Mouse (Mus musculus) gastrocnemius, adult 18-20 months (tissue): ENCODE measurements around the gene Bcas3. TPM values are rescaled to one million over a fixed set of nuclear protein-coding genes. Genes with fewer than 3 reads are reported as not detected.

Experiments
- DNase-seq: peaks from one replicate; pipeline ENCODE4 v3.0.0; 2021; ENCODE audit warnings: low spot score
- total RNA-seq, 2 experiments: library from RNA; stranded (reverse); gene quantifications; 2 replicates each; pipeline ENCODE4 v1.2.3; 2021

Bcas3 gene
- total RNA-seq, 2 experiments from 2014 or later = 40.7 to 47.3 TPM

DNA sequence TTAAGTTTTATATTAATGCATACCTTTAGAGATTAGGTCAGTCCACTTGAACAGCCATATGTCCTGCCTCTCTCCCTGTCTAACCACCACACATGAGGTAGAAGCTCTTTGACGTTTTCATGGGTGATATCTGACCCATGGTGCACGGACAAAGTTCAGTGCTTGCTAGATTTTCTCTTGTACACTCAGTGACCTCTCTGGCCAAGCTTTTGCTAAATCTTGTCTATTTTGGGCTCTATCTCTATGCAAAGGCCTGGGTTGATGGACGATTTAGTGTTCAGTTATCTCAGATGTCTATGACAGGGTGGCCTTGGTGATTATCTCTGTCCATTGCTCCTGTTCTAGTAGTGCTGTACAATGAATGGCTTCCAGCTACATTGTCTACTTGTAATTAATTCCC is 260.6 kb downstream of the Bcas3 start:
- DNase-seq = no peak

DNA sequence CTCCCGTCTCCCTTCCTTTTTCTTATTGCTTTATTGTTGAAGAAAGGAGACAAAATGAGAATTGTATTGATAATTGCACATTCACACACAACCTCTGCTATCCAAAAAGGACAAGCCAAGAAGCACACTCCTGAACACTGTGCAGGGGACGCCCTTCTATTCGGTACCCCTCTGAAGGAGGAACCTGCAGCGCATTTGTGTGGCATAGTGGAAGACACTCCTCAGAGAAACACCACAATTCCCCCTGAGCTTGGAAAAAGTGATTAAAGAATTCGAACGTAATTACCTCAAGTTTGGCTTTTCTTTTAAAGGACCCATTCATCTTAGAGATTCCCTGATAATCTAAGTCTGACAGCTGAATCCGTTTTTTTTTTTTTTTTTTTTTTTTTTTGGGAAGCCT is 261.5 kb downstream of the Bcas3 start:
- no peak for DNase-seq

DNA sequence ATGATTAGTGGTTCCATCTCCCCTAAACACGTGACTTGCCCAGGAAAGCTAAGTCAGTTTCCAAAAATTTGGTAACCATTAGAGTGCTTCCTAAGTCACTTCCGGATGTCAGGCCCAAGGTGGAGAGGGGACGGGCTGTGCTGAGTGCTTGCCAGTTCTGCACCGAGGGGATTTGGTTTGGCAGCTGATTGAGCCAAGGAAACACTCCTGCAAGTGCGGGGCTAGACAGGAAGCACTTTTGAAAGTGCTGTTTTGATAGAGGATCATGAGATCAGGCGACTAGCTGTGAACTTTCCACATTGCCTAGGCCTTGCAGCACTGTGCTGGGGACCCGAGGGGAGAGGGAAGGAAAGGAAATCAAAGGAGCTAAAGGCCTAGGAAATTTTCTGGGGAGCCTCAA is 262.5 kb downstream of the Bcas3 start:
- DNase-seq = peak; percentile 76

DNA sequence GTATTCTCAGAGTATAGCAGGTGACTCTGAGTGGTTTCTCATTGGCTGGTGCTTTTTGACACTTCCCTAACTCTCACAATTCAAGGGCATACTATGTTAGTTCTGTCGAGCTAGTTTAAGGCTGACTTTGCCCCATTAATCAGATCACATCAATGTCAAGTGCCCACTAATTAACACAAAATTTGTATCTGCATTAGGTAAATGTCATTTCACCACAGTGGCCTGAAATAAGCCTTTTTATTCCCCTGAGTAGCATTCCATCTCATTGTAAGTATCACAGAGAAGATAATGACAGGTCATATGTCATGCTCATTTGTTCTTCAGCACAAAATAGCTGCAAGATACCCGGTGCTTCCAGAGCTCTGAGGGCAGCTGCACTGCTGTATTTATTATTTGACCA is 268.5 kb downstream of the Bcas3 start:
- no peak for DNase-seq

DNA sequence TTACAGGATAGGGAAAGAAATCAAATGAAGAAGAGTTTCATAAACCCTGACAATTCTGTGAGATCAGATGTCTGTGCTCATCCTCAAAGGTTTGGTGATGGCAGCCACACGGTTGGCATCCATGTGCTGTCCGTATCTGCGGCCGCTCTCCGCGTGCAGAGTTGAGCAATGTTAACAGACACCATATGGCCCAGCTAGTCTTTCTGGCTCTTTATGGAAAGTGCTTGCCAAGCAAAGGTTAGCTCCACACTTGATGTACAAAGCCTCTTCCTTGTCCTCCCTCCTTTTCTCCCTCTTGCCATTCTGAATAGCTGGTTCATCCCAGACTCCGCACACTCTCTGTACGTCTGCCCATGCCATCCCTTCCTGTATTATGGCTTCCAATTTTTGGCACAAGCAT is 269.0 kb downstream of the Bcas3 start:
- DNase-seq = no peak

DNA sequence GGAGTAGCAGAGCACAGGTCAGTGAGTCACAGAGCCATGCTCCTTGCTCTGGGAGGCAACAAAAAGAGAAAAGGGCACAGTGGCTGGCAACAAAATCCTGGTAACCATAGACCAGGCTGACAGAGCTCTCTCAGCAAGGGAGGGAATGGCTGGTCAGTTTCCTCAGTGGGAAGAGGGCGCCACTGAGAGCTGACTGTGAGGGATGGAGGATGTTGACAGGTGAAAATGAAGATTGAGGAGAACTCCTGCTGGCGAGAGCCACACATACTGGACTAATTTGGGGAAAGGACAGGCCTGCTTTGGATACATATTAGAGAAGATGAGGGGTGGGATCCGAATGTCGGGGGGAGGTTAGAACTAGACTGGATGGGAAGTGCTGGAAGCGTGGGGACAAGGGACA is 272.2 kb downstream of the Bcas3 start:
- no peak for DNase-seq

DNA sequence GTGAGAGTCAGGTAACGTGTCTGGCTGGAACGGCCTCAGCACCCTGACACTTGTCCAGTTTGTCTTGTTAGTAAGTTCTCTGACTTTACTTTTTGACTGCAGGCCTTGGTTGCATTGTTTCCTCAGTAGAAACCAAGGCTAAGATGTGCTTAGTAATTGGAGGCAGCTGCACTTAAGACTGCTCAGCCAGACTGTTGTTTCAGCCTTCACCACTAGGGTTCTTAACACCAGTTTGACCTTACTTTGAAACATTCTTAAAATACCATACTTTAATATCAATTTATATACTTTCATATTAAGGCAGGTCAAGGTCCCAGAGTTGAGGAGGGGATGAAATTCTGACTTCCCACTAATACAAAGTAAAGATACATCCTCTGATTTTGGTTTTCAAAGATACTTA is 273.9 kb downstream of the Bcas3 start:
- DNase-seq = no peak

DNA sequence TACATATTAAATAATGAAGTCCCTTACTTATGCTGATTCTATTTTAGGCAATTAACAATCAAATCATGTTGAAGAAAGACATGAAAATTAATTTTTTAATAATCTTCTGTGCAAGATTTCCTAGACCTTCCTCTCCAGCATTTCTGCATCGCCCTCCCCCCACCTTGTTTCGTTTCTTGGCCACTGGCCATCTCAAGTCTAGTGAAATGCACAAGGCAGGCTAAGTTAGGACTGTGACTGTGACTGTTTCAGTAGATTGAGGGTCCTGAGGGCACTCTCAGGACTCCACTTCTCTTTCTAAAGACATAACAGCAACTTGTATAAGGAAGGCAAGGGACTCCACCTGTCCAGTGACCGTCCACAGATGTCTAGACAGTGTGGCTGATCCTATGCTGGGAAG is 274.4 kb downstream of the Bcas3 start:
- DNase-seq = no peak

DNA sequence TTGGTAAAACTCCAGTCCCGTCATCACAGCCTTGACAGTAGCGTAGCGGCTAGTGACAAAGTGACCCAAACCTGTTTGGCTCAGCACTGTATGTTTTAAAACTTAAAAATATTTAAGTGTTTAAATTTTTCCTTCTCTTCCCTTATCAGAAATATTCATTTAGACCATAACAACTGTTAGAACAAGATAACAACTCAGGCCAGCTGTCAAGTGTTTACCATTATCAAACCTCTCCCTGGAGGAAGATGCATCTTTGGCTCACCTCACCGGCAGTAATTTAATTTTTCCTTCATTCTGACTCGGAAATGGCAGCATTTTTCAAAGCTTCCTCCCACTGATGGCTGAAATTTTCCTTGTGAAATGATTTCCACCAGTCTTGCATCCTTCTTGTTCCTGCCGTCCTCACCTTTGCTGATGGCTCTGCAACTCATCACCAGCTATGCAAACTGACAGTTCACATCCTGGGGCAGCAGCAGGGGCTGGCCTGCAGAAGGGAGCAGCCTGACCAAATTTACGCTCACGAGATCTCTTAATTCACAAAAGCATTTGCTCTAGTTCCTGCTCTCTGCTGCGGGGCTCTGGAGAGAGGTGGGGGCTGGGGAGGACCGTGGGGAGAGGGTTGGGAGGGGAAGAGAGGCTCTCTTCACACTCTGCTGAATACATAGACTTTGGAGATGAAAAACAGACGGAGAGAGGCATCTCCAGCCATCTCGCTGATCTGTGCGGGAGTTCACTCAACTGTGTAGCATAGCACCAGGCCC is 275.5 kb downstream of the Bcas3 start:
- no peak for DNase-seq

DNA sequence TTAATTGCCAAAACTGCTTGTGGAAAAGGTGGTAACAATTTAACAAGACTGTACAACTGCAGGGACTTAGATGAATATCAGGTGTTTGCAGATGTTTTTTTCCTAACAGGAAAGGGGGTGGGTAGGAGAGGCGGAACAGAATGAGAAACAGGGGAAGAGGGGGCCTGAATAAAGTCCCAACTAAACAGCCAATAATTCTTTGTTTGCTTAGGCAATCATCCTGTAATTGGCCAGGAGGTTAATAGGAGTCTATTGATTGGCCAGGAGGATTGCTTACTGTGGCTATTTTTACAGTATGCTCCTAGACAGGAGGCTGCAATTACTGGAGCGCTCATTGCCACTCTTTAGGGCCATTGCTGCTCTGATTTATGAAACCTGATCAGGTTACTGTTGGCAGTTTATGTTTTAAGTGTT is 279.6 kb downstream of the Bcas3 start:
- no peak for DNase-seq

DNA sequence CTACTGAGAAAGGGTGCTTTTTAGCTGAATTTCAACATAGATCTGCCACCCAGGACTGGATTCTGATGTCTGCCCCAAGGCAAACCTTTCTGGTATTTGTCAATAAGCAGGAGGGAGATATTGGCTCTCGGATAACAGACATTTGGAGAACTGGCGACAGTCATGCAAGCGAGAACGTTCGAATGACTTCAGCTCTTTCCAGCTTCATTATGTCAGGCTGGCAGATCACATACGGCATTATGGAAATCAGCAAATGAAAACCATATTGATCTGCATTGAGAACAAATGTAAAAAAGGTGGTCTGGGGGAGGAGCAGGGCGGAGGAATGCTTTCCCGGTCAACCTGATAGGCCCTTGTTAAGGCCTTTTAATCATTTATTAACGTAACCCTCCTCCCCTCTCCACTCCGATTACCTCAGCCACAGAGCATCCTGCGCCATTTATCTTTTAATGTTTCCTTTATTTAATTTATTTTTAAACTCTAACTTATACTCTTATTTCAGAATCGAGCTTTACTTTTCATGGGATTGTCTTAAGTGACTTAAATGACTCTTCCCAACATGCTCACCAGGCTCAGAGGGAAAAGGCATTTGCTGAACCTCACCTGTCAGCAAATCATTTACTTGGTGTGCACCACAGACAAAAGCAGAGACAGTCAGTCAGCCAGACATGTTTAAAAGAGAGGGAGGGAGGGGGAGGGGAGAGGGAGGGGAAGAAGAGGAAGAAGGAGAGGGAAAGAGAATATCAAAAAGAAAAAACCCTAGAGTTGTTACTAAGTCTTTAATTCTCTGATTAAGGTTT is 285.9 kb downstream of the Bcas3 start:
- DNase-seq = no peak

DNA sequence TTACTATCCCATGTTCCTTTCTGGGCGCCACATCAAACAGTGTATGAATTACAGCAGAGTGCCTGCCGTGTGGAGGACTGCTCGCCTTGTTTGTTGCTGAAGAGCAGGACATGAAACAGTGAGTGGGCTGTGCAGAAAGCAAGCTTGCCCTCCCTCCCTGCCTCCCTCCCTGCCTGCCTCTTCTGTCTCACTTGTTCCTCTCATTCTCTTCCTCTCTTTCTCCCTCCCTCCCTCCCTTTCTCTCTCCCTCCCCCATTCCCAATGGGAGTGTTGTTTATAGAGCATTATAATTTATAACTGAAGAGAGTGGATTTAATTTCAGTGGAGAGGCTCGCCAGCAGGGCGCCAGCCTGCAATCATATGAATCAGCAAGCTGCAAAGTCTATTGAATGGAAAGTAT is 287.7 kb downstream of the Bcas3 start:
- peak; percentile 31 for DNase-seq

DNA sequence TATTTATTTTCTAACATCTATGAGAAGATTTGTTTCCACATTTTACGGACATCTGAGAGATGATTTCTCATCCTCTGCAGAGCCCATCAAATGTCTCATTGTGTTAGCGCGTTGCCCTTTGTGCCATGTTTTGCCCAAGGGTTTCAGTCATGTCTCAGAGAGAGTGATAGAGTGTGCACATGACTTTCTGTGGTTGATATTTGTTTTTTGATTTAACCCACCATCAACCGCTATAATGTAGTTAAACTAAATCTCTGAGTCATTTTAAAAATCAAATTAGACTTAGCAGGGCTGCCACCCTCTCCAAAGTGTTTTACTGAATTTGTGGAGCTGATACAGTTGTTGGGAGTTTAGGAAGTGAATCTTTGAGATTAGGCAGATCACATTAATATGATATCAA is 288.5 kb downstream of the Bcas3 start:
- no peak for DNase-seq

DNA sequence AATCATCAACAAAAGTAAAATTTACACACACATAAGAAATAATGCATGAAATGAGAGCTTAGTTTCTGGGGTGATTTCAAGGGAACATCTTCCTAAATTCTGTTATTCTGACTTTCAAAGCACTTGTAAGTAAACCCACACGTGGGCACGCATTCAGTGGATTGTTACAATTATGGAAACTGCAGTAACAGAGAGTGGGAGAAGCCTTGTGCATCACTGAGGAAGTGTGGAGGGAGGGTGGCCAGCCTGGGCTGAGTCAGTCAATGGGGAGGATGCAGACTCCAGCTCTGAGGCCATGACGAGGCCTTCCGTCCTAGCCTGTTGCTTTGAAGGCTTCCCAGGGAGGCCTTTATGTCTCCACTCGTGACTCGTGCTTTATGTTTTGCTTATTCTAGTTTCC is 289.6 kb downstream of the Bcas3 start:
- DNase-seq = no peak

DNA sequence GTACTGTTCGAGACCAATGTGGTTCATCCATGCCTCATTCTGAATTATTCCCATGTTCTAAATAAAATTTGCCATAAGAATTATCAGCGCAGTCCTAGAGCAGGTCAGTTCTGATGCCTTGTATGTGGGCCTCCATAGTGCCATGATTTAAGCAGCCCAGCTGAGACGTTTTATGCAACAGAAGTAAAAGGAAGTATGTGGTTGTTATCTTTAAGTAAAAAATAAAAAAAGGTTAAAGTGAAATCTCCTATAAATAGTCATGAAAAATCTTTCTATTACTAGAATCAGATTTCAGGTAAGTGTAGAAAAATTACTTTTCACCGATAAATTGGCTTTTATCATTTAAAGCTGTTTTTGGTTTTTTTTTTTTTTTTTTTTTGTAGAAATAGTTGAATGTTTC is 290.1 kb downstream of the Bcas3 start:
- DNase-seq = no peak

DNA sequence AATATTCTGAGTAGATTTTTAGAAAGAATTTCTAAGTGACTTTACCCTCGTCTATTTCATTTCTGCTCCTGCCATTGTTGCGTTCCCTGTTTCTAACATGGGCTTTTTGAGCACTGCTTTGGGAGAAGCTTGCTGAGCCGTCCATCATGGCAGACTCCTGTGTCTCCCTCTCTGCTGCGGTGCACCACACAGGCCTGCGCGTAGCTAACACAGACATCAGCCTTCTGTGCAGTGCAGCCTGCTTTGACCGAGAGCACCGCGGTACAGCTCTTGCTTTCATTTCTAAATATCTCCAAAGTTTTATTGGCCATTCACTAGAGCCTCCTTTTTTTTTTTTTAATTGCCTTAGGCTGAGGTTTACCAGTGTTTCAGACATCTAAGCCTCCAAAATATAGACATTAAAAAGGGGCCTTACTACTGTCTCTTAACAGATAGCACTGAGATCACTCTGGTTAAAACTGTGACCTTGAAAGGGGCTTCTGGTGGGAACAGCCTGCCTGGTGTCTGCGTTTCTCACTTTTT is 290.6 kb downstream of the Bcas3 start:
- no peak for DNase-seq

DNA sequence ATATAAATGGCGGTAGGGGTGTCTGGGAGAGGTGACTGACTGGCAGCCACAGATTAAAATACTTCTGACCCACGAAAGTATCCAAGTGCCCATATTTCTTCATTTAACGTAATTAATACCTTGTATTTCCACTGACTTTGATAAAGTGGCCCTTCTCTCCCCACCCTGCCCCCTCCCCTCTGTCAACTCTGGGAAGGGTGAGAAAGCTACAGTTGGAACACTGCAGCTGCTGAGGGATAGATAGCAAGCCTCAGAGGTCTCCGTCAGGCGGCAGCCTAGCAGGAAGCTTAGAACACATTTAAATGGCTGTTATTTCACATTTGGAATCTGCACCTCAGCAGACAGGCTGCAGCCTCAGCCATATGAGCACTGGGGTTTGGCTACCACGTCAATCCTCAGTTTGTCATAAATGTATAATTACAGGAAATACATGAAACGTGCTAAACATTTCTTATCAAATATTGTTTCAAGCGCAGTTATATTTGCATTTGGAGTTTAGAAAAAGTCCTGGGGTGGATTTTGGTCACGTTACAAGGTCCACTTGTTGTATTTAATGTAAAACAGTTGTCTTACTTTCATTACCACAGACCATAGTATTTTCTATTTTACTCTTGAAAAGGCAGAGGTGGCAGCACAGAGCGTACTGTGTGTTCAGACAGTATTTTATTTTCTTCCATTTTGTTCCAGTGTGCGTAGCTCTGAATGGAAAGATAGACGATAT is 291.2 kb downstream of the Bcas3 start:
- no peak for DNase-seq

DNA sequence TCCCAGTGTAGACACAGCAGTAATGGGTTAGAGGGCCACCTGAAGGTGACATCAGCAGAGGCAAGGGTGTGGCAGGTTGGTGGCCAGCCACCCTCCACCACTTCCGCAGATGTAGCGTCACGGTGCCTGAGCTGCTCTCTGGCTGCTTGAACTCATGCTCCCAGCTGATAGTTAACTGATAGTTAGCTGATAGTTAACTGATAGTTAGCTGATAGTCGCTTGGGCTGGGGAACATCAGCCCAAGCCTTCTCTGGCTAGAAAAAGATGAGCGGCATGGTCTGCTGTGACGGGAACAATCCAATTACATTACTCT is 291.7 kb downstream of the Bcas3 start:
- no peak for DNase-seq

DNA sequence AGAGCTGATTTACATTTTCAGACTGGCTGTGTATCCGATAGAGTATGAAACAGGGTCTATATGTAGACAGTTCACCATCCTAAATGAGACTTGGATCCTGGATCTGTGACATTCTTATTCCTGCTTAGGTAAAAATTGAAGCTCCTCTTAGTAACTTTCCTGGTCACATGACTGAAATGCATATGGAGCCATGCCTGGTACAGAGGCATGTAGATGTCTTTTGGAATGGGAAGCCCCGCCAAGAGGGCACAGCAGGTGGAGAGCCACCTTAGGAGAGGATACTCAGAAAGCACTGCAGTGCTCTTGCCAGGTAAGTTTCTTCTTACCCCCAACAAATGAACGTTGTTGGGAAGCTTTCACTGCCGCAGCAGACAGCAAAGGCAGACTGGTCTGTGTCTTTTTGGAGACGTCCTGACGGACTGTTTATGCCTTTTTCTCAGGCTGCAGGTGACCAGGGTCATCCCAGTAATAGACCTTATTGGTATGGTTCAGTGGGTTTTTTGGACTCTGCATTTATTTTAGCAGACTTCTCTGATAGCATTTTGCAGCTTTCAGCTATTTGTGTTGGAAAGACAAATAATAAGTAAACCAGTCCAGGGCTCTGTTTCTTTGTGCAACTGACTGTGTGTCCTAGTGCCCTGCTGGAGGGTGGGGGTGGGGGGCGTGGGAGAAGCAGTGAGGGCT is 292.3 kb downstream of the Bcas3 start:
- no peak for DNase-seq

DNA sequence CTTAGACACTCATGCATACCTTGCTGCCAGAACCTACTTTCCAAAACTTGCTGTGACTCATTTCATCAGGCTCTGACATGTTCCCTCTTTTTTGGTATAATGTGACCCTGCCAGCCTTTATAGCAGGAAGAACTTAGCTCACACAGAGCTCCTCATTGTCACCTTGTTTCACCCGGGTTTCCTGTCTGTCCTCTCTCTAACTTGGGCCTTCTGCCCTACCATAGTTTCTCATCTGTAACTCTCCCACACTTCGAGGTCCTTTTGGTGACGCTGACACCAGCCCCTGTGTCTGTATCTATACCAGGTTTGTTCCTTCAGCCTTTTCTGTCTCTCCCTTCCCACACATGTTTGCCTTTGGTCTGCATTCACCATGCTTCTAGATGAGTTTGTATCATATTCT is 295.9 kb downstream of the Bcas3 start:
- no peak for DNase-seq

DNA sequence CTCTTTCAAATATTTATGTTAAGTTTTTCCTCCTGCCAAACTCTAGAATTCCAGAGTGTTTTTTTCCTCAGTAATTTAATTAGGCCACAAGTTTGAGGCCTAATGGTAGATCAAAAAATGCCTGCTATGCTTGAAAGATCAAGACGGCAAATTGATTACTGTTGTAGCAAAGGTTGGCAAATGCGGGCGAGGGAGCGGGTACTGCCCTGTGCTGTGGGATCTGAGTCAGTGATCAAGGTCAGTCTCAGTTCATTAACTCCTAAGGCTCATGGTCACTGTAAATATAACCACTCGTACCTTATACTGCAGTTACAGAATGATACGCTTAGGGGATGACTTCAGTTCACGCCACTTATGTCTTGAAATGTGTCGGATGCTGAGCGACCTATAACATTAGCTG is 296.4 kb downstream of the Bcas3 start:
- DNase-seq = no peak

DNA sequence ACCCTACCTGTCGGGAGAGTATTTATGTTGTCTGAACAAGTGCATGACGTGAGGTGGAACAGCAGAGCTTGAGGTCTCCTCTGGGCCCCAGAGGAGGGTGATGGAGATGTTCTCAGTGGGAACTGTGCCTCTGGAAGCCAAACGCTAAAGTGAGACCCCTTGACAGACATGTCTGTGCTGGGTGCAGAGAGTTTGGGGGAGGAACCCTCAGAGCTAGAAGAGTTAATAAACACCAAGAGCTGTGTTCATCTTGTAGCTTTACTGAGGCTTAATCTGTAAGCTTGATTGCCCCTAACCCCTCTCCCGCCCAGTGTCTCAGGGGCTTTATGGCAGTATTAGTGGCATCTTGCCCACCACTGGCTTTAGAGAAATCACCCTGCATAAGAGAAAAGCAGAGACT is 304.5 kb downstream of the Bcas3 start:
- DNase-seq = no peak
